24 mouse cellular contexts compared by ENCODE assay signal in the genomic region with DNA sequence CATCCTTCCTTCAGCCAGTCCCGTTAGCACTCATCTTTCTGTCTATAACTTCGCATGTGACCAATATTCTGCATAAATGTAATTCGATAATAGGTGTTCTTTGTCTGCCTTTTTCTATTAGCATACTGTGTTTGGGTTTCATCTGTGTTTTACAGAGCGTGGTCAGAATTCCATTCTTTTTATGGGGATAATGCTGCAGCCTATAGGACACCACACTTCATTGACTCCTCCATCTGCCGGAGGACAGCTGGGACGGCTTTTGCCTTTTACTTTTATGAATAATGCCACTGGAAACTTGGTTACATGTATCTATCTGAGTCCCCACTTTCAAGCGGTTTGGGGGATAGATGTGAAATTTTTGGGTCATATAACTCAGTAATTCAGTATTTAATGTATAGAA. TPM values are rescaled to one million over a fixed set of nuclear protein-coding genes. Genes with fewer than 3 reads are reported as not detected.
"Had no signal": no experiment of that assay in that cellular context is flagged by ENCODE, and none has a peak within 500 bp of the region (broad histone marks: within the 10 kb centered on the region; RNA-seq: fewer than 3 reads in every experiment).

No protein-coding gene starts in this region.

- H3K27ac ChIP-seq: neural tube, embryonic 13.5 days; neural tube, embryonic 15.5 days; stomach, embryonic 15.5 days; stomach, postnatal 0 days had no signal

- H3K27me3 ChIP-seq: neural tube, embryonic 13.5 days; neural tube, embryonic 15.5 days; stomach, embryonic 15.5 days had no signal

- H3K36me3 ChIP-seq: neural tube, embryonic 13.5 days; neural tube, embryonic 15.5 days; stomach, embryonic 15.5 days had no signal

- H3K9ac ChIP-seq: neural tube, embryonic 13.5 days; neural tube, embryonic 15.5 days; stomach, embryonic 15.5 days had no signal

- H3K9me3 ChIP-seq: neural tube, embryonic 13.5 days; neural tube, embryonic 15.5 days; stomach, embryonic 15.5 days had no signal

- H3K4me1 ChIP-seq: neural tube, embryonic 13.5 days; neural tube, embryonic 15.5 days had no signal

- DNase-seq: retina, postnatal 1 day; right cerebral cortex, adult 18-20 months; right cerebral cortex, postnatal 14 days; right cerebral cortex, postnatal 25 days; right cerebral cortex, postnatal 4 days; spleen, adult 18-20 months; thymus, adult 18-20 months; thymus, adult 2 months; thymus, postnatal 14 days; thymus, postnatal 25 days; thymus, postnatal 36 days; thymus, postnatal 4 days had no signal

- H3K4me2 ChIP-seq: neural tube, embryonic 13.5 days; neural tube, embryonic 15.5 days; stomach, embryonic 15.5 days had no signal

- H3K4me3 ChIP-seq: neural tube, embryonic 13.5 days; neural tube, embryonic 15.5 days; stomach, embryonic 15.5 days had no signal

RNA-seq across cellular contexts. Expression of a gene that starts 49.5 kb away (rescaled TPM):
- polyA plus RNA-seq: neural tube, embryonic 13.5 days; neural tube, embryonic 14.5 days; neural tube, embryonic 15.5 days; small intestine, adult 2 months; spleen, adult 2 months; stomach, embryonic 14.5 days; stomach, embryonic 15.5 days; stomach, embryonic 16.5 days; stomach, postnatal 0 days; testis, adult 2 months; thymus, adult 2 months; thymus, postnatal 0 days had no signal

RNA-seq across cellular contexts. Expression of a gene that starts 56.5 kb away (rescaled TPM):
- polyA plus RNA-seq: neural tube, embryonic 14.5 days; neural tube, embryonic 15.5 days; small intestine, adult 2 months; spleen, adult 2 months; stomach, embryonic 14.5 days; urinary bladder, adult 2 months had no signal
